Mouse (Mus musculus): Measurements from ENCODE around the gene 1700088E04Rik.

DNA sequence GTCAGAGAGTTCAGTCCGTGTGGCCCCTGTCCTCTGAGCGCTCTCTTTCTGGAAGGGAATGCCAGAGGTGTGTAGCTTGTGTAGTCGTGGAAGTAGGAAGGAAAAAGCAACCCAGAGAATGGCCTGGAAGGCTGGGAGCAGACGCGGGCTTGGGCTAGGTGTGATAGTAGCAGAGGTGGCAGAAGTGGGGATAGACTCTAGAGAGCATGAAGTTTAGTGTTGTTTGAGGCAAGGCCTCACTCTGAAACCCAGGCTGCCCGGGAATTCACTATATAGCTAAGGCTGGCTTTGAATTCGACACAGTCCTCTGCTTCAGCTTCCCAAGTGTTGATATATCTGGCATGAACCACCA is 489 bp upstream of the 1700088E04Rik start:
- TF ChIP-seq POLR2A (IDR thresholded peaks at IDR 0.05; ENCODE audit: control insufficient read depth, low read depth, low read length) (no peak), CTCF (IDR thresholded peaks at IDR 0.05; ENCODE audit: control insufficient read depth, insufficient read depth, insufficient replicate concordance, low read depth, low read length) (no peak)

Measured in testis, adult 2 months (tissue).